Comparison of ENCODE assay signal across 12 mouse cellular contexts in the genomic region with DNA sequence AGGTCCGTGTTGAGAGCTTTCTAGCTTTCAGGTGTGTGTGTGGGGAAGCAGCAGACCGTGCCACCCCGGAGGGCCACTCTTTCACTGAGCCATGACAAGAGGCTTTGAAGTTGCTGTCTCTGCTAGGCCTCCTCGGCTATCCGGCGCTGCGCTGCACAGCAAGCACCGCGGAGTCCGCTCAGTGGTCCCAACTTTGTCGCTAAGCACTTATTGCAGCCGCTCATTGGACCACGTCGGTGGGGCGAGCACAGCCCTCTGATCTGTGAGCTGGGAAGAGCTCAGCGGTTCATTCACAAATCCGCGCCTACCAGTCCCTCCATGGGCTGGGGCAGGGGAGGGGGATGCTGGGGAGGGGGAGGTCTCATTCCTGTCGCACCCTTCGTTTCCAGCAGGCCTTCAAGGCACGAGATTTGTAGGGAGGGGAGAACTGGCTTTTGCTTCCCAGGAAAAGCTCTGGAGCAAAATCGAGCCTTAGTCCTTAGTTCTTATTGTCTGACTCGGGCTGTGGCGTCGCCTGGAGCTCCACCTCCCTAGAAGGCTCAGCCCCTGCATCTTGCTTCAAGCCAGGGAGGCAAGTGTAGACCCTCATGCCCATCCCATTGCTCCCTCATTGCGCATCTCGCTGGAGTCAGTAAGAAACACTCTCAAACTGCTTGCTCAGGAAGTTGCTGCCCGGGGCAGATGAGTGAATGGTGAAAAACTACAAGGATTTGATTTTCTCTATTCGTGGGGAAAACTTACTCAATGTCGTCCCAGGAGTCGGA. TPM values are rescaled to one million over a fixed set of nuclear protein-coding genes. Genes with fewer than 3 reads are reported as not detected.
DNase-seq lines count a peak whose midpoint lies in the region; ATAC-seq and TF ChIP-seq lines count a peak whose summit lies in the region.
"Had no signal": no experiment of that assay in that cellular context is flagged by ENCODE, and none has a peak within 500 bp of the region (broad histone marks: within the 10 kb centered on the region; RNA-seq: fewer than 3 reads in every experiment).

No protein-coding gene starts in this region.

- no peak overlapping the region for H3K9ac ChIP-seq in ES-Bruce4 (ENCODE audit: low read depth, poor library complexity, severe bottlenecking)
- H3K9ac ChIP-seq in limb, embryonic 11.5 days (ENCODE audit: low read length): no peak overlapping the region
- H3K9ac ChIP-seq: liver, embryonic 15.5 days had no signal

- no peak for TF ChIP-seq POLR2A in ES-Bruce4 (IDR thresholded peaks at IDR 0.05; ENCODE audit: insufficient read depth, low read length)

- WGBS in heart, embryonic 10.5 days: under 1% methylated on average over 31 of the region's 31 CpGs
- under 1% methylated on average over 31 of the region's 31 CpGs for WGBS in forebrain, embryonic 10.5 days
- WGBS in limb, embryonic 11.5 days: under 1% methylated on average over 31 of the region's 31 CpGs

- no peak overlapping the region for H3K27ac ChIP-seq in heart, embryonic 10.5 days
- H3K27ac ChIP-seq in ES-Bruce4 (ENCODE audit: insufficient read depth, low read length): no peak overlapping the region
- H3K27ac ChIP-seq in forebrain, embryonic 10.5 days: no peak overlapping the region
- no peak overlapping the region for H3K27ac ChIP-seq in limb, embryonic 11.5 days (replicated peaks; ENCODE audit: low read depth, low read length)
- H3K27ac ChIP-seq: liver, embryonic 15.5 days had no signal

- TF ChIP-seq EP300 in ES-Bruce4 (IDR thresholded peaks at IDR 0.05; ENCODE audit: insufficient read depth, low read depth, low read length): no peak

- peak; percentile 46; the same call in 1 of the 2 replicates for ATAC-seq in limb, embryonic 11.5 days (ENCODE audit: insufficient number of reproducible peaks, low FRiP score, low TSS enrichment, low read depth)
- ATAC-seq in frontal cortex, adult (ENCODE audit: low TSS enrichment): no peak

- H3K9me3 ChIP-seq in heart, embryonic 10.5 days: no peaks in the 10 kb centered on the region
- 0 out of 2 replicates have a peak, but pooled peaks cover 5% of the 10 kb centered on the region for H3K9me3 ChIP-seq in ES-Bruce4 (replicated peaks; ENCODE audit: control insufficient read depth, insufficient read depth, low read length, poor library complexity, severe bottlenecking)
- no peaks in the 10 kb centered on the region for H3K9me3 ChIP-seq in forebrain, embryonic 10.5 days
- H3K9me3 ChIP-seq in limb, embryonic 11.5 days (ENCODE audit: control insufficient read depth, low read length): no peaks in the 10 kb centered on the region
- H3K9me3 ChIP-seq: liver, embryonic 15.5 days had no signal

- TF ChIP-seq CTCF in ES-Bruce4 (IDR thresholded peaks at IDR 0.05; ENCODE audit: low read depth, low read length): no peak

- DNase-seq in heart, embryonic 10.5 days (ENCODE audit: low spot score): no peak
- DNase-seq in heart, postnatal 10 days: no peak
- DNase-seq in forebrain, embryonic 10.5 days (ENCODE audit: extremely low spot score, low spot score): no peak
- DNase-seq in limb, embryonic 11.5 days (ENCODE audit: low spot score): peak; percentile 63
- no peak for DNase-seq in urinary bladder, postnatal 14 days (ENCODE audit: low spot score)
- DNase-seq in kidney, adult 9 months: no peak
- DNase-seq: B cell, adult 2 months; cerebellum, postnatal 36 days had no signal

- no peak overlapping the region; the same call in 1 of the 2 replicates for H3K4me2 ChIP-seq in limb, embryonic 11.5 days (ENCODE audit: low read depth, severe bottlenecking)
- H3K4me2 ChIP-seq: liver, embryonic 15.5 days had no signal

- peaks cover 14% of the 10 kb centered on the region for H3K4me1 ChIP-seq in heart, embryonic 10.5 days
- no peaks in the 10 kb centered on the region for H3K4me1 ChIP-seq in ES-Bruce4 (ENCODE audit: control insufficient read depth, insufficient read depth, low read length)
- H3K4me1 ChIP-seq in forebrain, embryonic 10.5 days: peaks cover 32% of the 10 kb centered on the region
- H3K4me1 ChIP-seq in limb, embryonic 11.5 days (ENCODE audit: control insufficient read depth, insufficient read depth, low read length): no peaks in the 10 kb centered on the region
- H3K4me1 ChIP-seq: liver, embryonic 15.5 days had no signal

- no peaks in the 10 kb centered on the region for H3K36me3 ChIP-seq in heart, embryonic 10.5 days
- no peaks in the 10 kb centered on the region for H3K36me3 ChIP-seq in ES-Bruce4 (ENCODE audit: control insufficient read depth, insufficient read depth, low read length, poor library complexity, severe bottlenecking)
- no peaks in the 10 kb centered on the region for H3K36me3 ChIP-seq in forebrain, embryonic 10.5 days (replicated peaks)
- H3K36me3 ChIP-seq in limb, embryonic 11.5 days (ENCODE audit: control insufficient read depth, insufficient read depth, low read length): no peaks in the 10 kb centered on the region
- H3K36me3 ChIP-seq: liver, embryonic 15.5 days had no signal

- H3K27me3 ChIP-seq in heart, embryonic 10.5 days (ENCODE audit: insufficient read depth, poor library complexity, severe bottlenecking): peaks cover 97% of the 10 kb centered on the region
- H3K27me3 ChIP-seq in ES-Bruce4 (ENCODE audit: control insufficient read depth, insufficient read depth, low read length, poor library complexity, severe bottlenecking): peaks cover 21% of the 10 kb centered on the region
- H3K27me3 ChIP-seq in forebrain, embryonic 10.5 days (ENCODE audit: poor library complexity, severe bottlenecking): peaks cover 99% of the 10 kb centered on the region
- peaks cover 77% of the 10 kb centered on the region for H3K27me3 ChIP-seq in limb, embryonic 11.5 days (ENCODE audit: control insufficient read depth, insufficient read depth, low read length)

- H3K4me3 ChIP-seq in heart, embryonic 10.5 days: peak overlapping the region; percentile 20; the same call in 1 of the 2 replicates
- H3K4me3 ChIP-seq in ES-Bruce4 (ENCODE audit: low read depth, low read length): peak overlapping the region; percentile 29
- H3K4me3 ChIP-seq in forebrain, embryonic 10.5 days: peak overlapping the region; percentile 33
- peak overlapping the region; percentile 2; the same call in 1 of the 2 replicates for H3K4me3 ChIP-seq in limb, embryonic 11.5 days (ENCODE audit: low read depth, low read length)
- H3K4me3 ChIP-seq: liver, embryonic 15.5 days had no signal

- intact Hi-C loops in heart, postnatal 10 days (cut with DNase I): no loop called here

RNA-seq across cellular contexts. Expression of gene En2, which starts 7.0 kb away (rescaled TPM):
- polyA plus RNA-seq in heart, embryonic 10.5 days (2016; fragmentation: Nextera tagmentation; extraction: Ambion mirVana): not detected in 2 replicates
- under 1 TPM in 1 of 2 experiments, not detected in 1; 0.07 TPM for total RNA-seq in heart, postnatal 10 days (2021)
- 1.4 and 1.6 TPM in 2 replicates for polyA plus RNA-seq in ES-Bruce4 (2011; ENCODE audit: insufficient read depth, insufficient read length, low read depth, missing spikeins)
- polyA plus RNA-seq in forebrain, embryonic 10.5 days (2016; fragmentation: Nextera tagmentation; extraction: Ambion mirVana): not detected in 2 replicates
- polyA plus RNA-seq in limb, embryonic 11.5 days (2014; fragmentation: Nextera tagmentation; extraction: Ambion mirVana): not detected in 2 replicates
- polyA plus RNA-seq: liver, embryonic 15.5 days; neural tube, embryonic 14.5 days had no signal
